Mouse (Mus musculus) midbrain, embryonic 16.5 days (tissue): ENCODE results near the gene Tmprss6. TPM values are rescaled to one million over a fixed set of nuclear protein-coding genes. Genes with fewer than 3 reads are reported as not detected.
A peak's percentile ranks its signal among the peaks of the same experiment; 100 is the strongest.

Experiments used
- ATAC-seq: fragments of 200-750 bp; cut with Nextera tagmentation; 2 replicates; pipeline ENCODE4 v1.8.0; 2017; ENCODE audit warnings: moderate TSS enrichment
- H3K27ac ChIP-seq: fragments of 300-500 bp; sonication (generic); 2 replicates; pipeline ENCODE4 v1.5.1; 2014; ENCODE audit warnings: mild to moderate bottlenecking, low read length, mixed read lengths
- H3K27me3 ChIP-seq: fragments of 300-500 bp; sonication (generic); 2 replicates; pipeline ENCODE4 v1.6.1; 2014; ENCODE audit warnings: low read depth, low read length, mixed read lengths; ENCODE audit not compliant: control insufficient read depth, insufficient read depth
- H3K36me3 ChIP-seq: fragments of 300-500 bp; sonication (generic); 2 replicates; pipeline ENCODE4 v1.6.1; 2014; ENCODE audit warnings: mild to moderate bottlenecking, low read length, moderate library complexity, mixed read lengths; ENCODE audit not compliant: control insufficient read depth, insufficient read depth
- H3K4me1 ChIP-seq: fragments of 300-500 bp; sonication (generic); 2 replicates; pipeline ENCODE4 v1.6.1; 2014; ENCODE audit warnings: mild to moderate bottlenecking, low read length, mixed read lengths; ENCODE audit not compliant: control insufficient read depth, insufficient read depth
- H3K4me2 ChIP-seq: fragments of 300-500 bp; sonication (generic); 2 replicates; pipeline ENCODE4 v1.6.1; 2014; ENCODE audit warnings: mild to moderate bottlenecking, low read length, mixed read lengths
- H3K4me3 ChIP-seq: fragments of 300-500 bp; sonication (generic); 2 replicates; pipeline ENCODE4 v1.5.1; 2014; ENCODE audit warnings: low read depth, mild to moderate bottlenecking, low read length, moderate library complexity, mixed read lengths
- H3K9ac ChIP-seq: fragments of 300-500 bp; sonication (generic); 2 replicates; pipeline ENCODE4 v1.6.1; 2014; ENCODE audit warnings: low read depth, low read length, mixed read lengths
- H3K9me3 ChIP-seq: fragments of 300-500 bp; sonication (generic); replicated peaks from 2 replicates; pipeline ENCODE4 v1.6.1; 2014; ENCODE audit warnings: mild to moderate bottlenecking, low read length, mixed read lengths; ENCODE audit not compliant: control insufficient read depth, poor library complexity, severe bottlenecking
- WGBS: fragments of 180-500 bp; shearing (Covaris S2); extraction: QIAGEN DNeasy Blood & Tissue Kit; methylation state at CpG from one replicate; pipeline ENCODE4 v1.1.7; 2014; 5-methylcytosine and 5-hydroxymethylcytosine counted together
- polyA plus RNA-seq: library from polyadenylated mRNA; unstranded; fragments of >200 nt; fragmentation: Nextera tagmentation; extraction: Ambion mirVana; gene quantifications from 2 replicates; pipeline ENCODE4 v1.2.1, GENCODE M21; 2015

Gene Tmprss6
- polyA plus RNA-seq, result 0.09 and 0.31 TPM in 2 replicates

DNA sequence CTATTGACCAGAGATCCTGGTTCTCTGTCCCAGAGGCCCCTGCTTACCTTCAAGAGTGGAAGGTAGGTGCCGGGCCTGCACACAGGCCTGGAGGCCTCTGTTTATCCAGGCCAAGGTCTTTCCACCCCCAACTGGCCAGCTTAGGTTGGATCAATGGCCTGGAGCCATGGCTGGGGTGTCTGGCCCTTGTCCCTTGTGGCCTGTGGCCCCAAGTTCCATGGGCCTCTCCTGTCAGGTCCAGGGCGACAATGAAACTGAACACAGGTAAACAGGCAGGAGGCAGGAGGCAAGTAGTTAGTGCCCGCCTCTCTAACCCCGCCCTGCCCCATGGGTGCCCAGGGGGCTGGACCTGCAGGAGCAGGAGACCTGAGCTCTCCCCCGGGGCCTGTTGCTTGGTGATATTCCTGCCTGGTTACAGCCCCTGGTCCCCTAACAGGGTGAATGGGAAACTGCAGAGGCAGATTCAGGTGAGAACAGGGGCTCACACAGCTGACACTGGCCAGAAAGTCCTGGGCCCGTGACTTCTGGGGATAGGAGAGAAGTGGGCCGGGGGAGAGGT, at the start of gene Tmprss6:
Gene Tmprss6, minus strand, starts transcription at position 256 of the 559 bp plus-strand sequence.
- no peaks in the 10 kb centered on the region for H3K36me3 ChIP-seq
- H3K9ac ChIP-seq, result no peak within 1 kb of the TSS
- H3K4me1 ChIP-seq, result no peaks in the 10 kb centered on the region
- no peak within 1 kb of the TSS for H3K4me3 ChIP-seq
- H3K27me3 ChIP-seq, result no peaks in the 10 kb centered on the region
- no peaks in the 10 kb centered on the region for H3K9me3 ChIP-seq
- ATAC-seq, result no peak
- no peak within 1 kb of the TSS for H3K4me2 ChIP-seq
- no peak within 1 kb of the TSS for H3K27ac ChIP-seq
- 84% methylated on average over 7 of the region's 7 CpGs for WGBS

DNA sequence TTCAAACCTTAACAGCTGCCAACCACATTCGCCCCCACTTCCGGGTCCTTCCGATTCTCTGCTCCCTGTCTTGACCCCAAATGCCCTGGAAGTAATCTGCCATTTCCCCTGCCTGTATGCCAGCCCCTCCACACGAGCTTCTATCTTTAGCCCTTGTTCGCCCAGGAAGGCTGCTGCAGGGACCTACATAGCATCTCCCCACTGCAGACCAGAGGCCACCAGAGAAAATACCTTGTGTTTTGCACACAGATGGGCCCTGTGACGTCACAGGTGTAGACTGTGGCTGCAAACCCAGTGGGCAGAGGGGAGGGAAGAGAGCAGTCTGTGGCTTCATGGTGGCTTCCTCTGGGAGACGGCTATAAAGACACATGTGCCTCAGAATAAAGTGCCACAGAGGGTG, 49.8 kb upstream of the Tmprss6 start:
- WGBS, result 69% methylated on average over 7 of the region's 7 CpGs
- H3K4me1 ChIP-seq, result no peaks in the 10 kb centered on the region
- no peak overlapping the region for H3K27ac ChIP-seq
- no peak overlapping the region for H3K4me2 ChIP-seq
- no peak overlapping the region for H3K9ac ChIP-seq
- no peaks in the 10 kb centered on the region for H3K9me3 ChIP-seq
- no peak for ATAC-seq
- no peak overlapping the region for H3K4me3 ChIP-seq
- H3K36me3 ChIP-seq, result no peaks in the 10 kb centered on the region
- no peaks in the 10 kb centered on the region for H3K27me3 ChIP-seq

DNA sequence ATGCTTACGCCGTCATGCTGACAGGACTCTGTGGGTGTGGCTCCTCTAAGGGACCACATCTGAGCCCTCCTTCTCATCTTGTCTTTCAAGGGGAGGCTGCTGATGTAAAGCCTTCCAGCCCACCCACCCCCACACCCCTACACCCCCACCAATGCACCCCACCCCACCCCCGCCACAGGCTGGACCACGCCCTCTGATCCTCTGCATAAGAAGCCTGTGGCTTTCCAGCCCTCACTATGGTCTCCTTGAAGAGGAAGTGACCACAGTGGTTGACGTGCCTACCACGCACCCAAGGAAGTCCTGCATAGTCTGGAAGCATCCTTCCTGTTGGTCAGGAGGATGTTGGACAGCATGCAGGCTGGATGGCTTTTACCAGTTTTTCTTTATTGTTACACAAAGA, 47.3 kb upstream of the Tmprss6 start:
- Histone ChIP-seq H3K36me3 (no peaks in the 10 kb centered on the region), H3K4me3 (no peak overlapping the region), H3K9me3 (no peaks in the 10 kb centered on the region), H3K9ac (no peak overlapping the region), H3K4me2 (no peak overlapping the region), H3K27ac (no peak overlapping the region), H3K27me3 (no peaks in the 10 kb centered on the region), H3K4me1 (no peaks in the 10 kb centered on the region)
- ATAC-seq, result no peak
- WGBS, result 92% methylated on average over 6 of the region's 6 CpGs

DNA sequence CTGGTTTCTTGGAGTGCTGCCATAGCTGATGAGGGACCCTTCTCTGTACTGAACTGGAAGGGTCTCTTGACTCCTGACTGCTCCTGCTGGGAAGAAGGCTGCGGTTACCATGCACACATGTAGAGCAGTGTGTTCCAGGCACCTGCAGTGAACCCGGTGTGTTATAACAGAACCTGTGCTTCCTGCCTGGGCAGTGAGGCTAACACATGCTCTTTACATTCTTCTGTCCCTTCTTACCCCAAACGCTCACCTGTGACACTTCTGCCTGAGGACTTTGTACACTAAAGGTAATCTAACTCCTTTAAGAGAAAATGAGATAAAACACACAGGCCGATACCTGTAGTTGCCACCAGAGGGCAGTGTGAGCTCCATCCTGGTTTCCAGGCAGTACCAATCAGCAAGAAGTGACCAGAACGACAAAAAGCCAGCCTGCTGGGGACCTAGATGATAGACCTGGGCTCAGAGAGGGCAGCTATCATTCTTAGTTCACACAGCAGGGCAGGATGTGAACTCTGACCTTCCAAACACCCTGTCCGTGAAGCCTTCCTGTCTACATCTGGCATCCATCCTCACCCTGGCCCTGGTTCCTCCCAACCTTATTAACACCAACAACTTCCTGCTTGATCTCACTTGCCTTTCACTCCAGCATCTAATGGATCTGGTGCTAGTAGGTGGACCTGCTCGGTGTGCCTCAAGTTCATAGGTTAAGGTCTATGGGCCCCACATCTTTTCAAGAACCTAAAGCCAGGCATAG, 46.1 kb upstream of the Tmprss6 start:
- no peaks in the 10 kb centered on the region for H3K36me3 ChIP-seq
- H3K4me2 ChIP-seq, result no peak overlapping the region
- peaks cover 2% of the 10 kb centered on the region; the same call in 1 of the 2 replicates for H3K4me1 ChIP-seq
- no peak overlapping the region for H3K27ac ChIP-seq
- H3K27me3 ChIP-seq, result no peaks in the 10 kb centered on the region
- H3K4me3 ChIP-seq, result no peak overlapping the region
- WGBS, result 31% methylated on average over 7 of the region's 7 CpGs
- H3K9ac ChIP-seq, result no peak overlapping the region
- H3K9me3 ChIP-seq, result no peaks in the 10 kb centered on the region
- no peak for ATAC-seq

DNA sequence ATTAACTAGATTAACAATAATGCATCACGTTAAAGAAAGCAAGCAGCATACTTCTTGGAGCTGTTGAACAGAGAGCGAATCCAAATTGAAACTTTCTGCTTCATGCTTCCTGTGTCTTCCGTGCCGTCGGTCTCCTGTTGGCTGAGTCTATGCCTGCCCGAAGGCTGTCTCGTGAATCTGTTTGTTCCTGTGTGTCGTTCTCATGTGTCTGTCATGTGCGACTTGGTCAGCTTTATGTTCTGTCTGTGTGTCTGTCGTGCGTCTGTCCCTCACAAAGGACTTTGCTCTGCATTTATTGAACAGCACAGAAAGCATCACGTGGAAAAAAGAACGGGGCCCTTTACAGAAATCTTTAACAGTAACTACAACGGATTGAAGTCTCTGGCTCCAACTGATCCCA, 44.6 kb upstream of the Tmprss6 start:
- no peak overlapping the region for H3K27ac ChIP-seq
- 85% methylated on average over 14 of the region's 14 CpGs for WGBS
- no peak overlapping the region for H3K9ac ChIP-seq
- H3K36me3 ChIP-seq, result no peaks in the 10 kb centered on the region
- ATAC-seq, result no peak
- H3K9me3 ChIP-seq, result no peaks in the 10 kb centered on the region
- no peak overlapping the region for H3K4me3 ChIP-seq
- H3K4me1 ChIP-seq, result peaks cover 2% of the 10 kb centered on the region; the same call in 1 of the 2 replicates
- no peaks in the 10 kb centered on the region for H3K27me3 ChIP-seq
- no peak overlapping the region for H3K4me2 ChIP-seq

DNA sequence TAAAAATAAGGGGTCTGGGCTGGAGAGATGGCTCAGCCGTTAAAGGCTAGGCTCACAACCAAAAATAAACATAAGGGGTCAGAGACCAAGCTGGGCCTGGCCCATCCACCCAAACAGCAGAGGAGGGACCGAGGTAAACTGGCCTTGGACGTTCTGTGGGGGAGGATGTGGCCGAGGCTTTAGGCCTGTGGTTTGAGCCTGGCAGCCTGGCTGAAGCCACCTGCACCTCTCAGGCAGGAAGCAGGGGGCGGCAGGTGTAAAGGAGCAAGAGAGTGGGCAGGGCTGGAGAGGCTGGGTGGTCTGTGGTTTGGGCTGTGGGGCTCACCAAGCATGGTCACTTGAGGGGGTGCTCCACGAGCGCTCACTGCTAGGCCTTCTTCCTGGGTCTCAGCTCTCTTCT, 43.5 kb upstream of the Tmprss6 start:
- 85% methylated on average over 7 of the region's 7 CpGs for WGBS
- H3K4me1 ChIP-seq, result peaks cover 2% of the 10 kb centered on the region; the same call in 1 of the 2 replicates
- H3K9ac ChIP-seq, result no peak overlapping the region
- ATAC-seq, result no peak
- no peak overlapping the region for H3K4me2 ChIP-seq
- H3K9me3 ChIP-seq, result no peaks in the 10 kb centered on the region
- no peak overlapping the region for H3K27ac ChIP-seq
- H3K4me3 ChIP-seq, result no peak overlapping the region
- H3K27me3 ChIP-seq, result no peaks in the 10 kb centered on the region
- no peaks in the 10 kb centered on the region for H3K36me3 ChIP-seq

DNA sequence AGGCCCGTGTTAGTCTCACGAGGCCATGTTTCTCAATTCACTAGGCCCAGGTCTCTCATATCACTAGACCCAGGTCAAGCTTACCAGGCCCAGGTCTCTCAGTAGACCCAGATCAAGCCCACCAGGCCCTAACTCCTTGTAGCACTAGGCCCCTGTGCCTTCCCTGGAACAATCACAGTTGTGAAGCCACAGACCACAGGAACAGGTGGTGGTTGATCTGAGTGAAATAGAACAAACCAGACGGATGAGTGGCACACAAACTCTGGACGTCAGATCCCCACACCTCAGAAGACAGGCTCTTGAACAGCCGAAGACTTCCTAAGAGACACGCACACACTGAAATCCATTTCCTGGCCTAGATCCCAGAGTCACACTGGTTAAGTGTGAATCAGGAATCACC, 42.3 kb upstream of the Tmprss6 start:
- Histone ChIP-seq H3K27ac (no peak overlapping the region), H3K9ac (no peak overlapping the region), H3K4me2 (no peak overlapping the region), H3K4me1 (peaks cover 2% of the 10 kb centered on the region; the same call in 1 of the 2 replicates), H3K9me3 (no peaks in the 10 kb centered on the region), H3K27me3 (no peaks in the 10 kb centered on the region), H3K4me3 (no peak overlapping the region), H3K36me3 (no peaks in the 10 kb centered on the region)
- WGBS, result 95% methylated on average over 6 of the region's 6 CpGs
- no peak for ATAC-seq

DNA sequence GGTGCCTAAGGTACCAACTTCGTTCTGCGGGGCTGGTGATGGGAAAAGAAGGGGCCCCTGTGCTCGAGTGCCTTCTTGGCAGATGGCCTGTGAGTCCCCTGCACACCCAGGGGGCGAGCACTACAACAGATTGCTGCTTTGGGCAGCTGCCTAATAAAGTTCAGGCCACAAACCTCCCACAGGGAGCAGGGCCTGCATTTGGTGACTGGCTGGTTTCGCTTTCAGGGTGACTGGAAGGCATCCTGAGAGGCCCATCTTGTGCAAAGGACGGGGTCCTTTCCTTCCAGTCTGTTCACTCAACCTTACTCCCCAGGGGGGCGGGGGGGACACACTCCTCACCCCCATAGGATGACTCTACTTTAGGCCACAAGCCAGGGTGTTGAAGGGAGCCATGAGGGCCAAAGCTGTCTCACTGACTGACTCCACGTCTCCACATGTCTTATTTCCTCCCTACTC, 41.7 kb upstream of the Tmprss6 start:
- H3K9me3 ChIP-seq, result no peaks in the 10 kb centered on the region
- H3K27ac ChIP-seq, result no peak overlapping the region
- WGBS, result 61% methylated on average over 8 of the region's 8 CpGs
- no peak for ATAC-seq
- no peak overlapping the region for H3K9ac ChIP-seq
- no peaks in the 10 kb centered on the region for H3K27me3 ChIP-seq
- H3K4me2 ChIP-seq, result no peak overlapping the region
- H3K36me3 ChIP-seq, result no peaks in the 10 kb centered on the region
- no peak overlapping the region for H3K4me3 ChIP-seq
- H3K4me1 ChIP-seq, result peaks cover 2% of the 10 kb centered on the region; the same call in 1 of the 2 replicates

DNA sequence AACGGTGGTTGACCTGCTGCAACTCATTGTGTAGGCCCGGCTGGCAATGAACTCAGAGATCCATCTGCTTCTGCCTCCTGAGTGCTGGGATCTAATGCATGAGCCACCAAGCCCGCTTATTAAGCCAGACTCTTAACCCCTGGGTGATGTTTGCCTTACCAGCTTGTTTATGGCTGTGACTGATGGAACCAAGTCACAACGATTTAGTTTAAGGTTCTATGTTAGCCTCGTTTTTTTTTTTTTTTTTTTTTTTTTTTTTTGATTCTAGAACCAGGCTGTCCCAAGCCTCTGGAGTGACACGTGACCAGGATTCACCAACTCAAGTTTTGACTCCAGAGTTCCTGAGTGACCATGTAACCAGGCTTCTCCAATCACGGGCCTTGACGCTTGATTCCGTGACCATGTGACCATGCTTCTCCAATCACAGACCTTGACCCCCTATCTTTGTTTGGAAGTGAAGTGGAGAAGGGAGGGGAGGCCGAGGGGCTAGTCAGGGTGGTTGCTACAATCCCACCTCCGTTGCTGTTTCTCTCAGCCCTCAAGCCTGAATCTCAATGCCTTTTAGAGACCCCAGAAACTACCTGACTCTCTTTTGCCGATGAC, 41.0 kb upstream of the Tmprss6 start:
- Histone ChIP-seq H3K27me3 (no peaks in the 10 kb centered on the region), H3K4me3 (no peak overlapping the region), H3K9ac (no peak overlapping the region), H3K36me3 (no peaks in the 10 kb centered on the region), H3K4me1 (peaks cover 2% of the 10 kb centered on the region; the same call in 1 of the 2 replicates), H3K4me2 (0 out of 2 replicates have a peak overlapping the region, but pooled peaks have one; percentile 5), H3K27ac (no peak overlapping the region), H3K9me3 (peaks cover 5% of the 10 kb centered on the region; the same call in 1 of the 2 replicates)
- WGBS, result 47% methylated on average over 12 of the region's 12 CpGs
- ATAC-seq, result no peak
